Mouse (Mus musculus): Measurements from ENCODE around the gene Gm20696. TPM values are rescaled to one million over a fixed set of nuclear protein-coding genes. Genes with fewer than 3 reads are reported as not detected.

Gm20696 gene
- total and polyA plus RNA-seq, 3 experiments, result 0.59 TPM; not detected in 2

DNA sequence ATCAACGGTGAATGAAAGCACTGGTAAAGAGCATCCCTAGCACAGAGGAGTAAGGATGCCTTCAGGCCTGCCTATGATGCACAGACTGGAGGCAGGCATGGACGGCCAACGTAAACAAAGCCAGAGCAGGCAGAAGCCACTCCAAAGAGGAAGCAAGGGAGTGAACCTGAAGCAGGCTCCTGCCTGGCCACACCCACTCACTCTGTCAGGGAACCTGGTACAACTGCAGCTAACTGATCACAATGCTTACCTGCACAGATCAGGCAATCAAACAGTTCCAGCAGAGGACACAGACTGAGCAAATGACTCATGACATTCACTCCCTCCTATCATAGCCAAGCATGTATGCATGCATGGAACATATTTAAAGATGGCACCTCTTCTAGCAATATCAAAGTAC, 381.6 kb downstream of the Gm20696 start:
- no peak overlapping the region for H3K4me2 ChIP-seq (ENCODE audit: insufficient read depth, low read depth, poor library complexity, severe bottlenecking)
- H3K27ac ChIP-seq (ENCODE audit: insufficient read depth, low read depth), result no peak overlapping the region
- H3K27me3 ChIP-seq (replicated peaks), result no peaks in the 10 kb centered on the region
- in situ Hi-C loops (cut with MboI; ENCODE audit: low pct_ligation_motif_present, low pct_unique_long_range_greater_than_20kb, low sequenced_read_pairs), result no loop called here
- TF ChIP-seq SMC3 (IDR thresholded peaks at IDR 0.05; ENCODE audit: low read depth, low read length) (no peak), HCFC1 (IDR thresholded peaks at IDR 0.05; ENCODE audit: low read depth, low read length) (no peak), PAX5 (IDR thresholded peaks at IDR 0.05; ENCODE audit: low read length) (no peak), MEF2A (IDR thresholded peaks at IDR 0.05; ENCODE audit: borderline replicate concordance, low read depth, low read length) (no peak), RCOR1 (conservative IDR thresholded peaks at IDR 0.05; ENCODE audit: low read depth, low read length) (no peak), JUN (IDR thresholded peaks at IDR 0.05; ENCODE audit: insufficient read depth, low read depth, low read length) (no peak), MXI1 (IDR thresholded peaks at IDR 0.05; ENCODE audit: low read depth, low read length) (no peak), IRF4 (IDR thresholded peaks at IDR 0.05; ENCODE audit: low read depth, low read length) (no peak), CTCF (conservative IDR thresholded peaks at IDR 0.05 in 1 of 2, IDR thresholded peaks at IDR 0.05 in 1 of 2; ENCODE audit: low read depth in 2 of 2, low read length in 2 of 2) (no peak), RAD21 (IDR thresholded peaks at IDR 0.05; ENCODE audit: low read depth, low read length) (no peak), JUND (conservative IDR thresholded peaks at IDR 0.05; ENCODE audit: low read depth, low read length) (no peak), KAT2A (IDR thresholded peaks at IDR 0.05; ENCODE audit: insufficient replicate concordance, low read length) (no peak), NRF1 (IDR thresholded peaks at IDR 0.05; ENCODE audit: low read depth, low read length) (no peak), MAZ (IDR thresholded peaks at IDR 0.05; ENCODE audit: low read depth, low read length) (no peak)
- H3K9ac ChIP-seq (ENCODE audit: insufficient read depth, low read depth), result no peak overlapping the region
- no peaks in the 10 kb centered on the region for H3K79me2 ChIP-seq (replicated peaks; ENCODE audit: control insufficient read depth, extremely low read depth, insufficient read depth, poor library complexity, severe bottlenecking)
- H3K9me3 ChIP-seq (replicated peaks; ENCODE audit: low read length), result no peaks in the 10 kb centered on the region
- dilution Hi-C loops (cut with MboI; ENCODE audit: extremely low pct_ligation_motif_present, extremely low pct_unique_long_range_greater_than_20kb, low sequenced_read_pairs), result no loop called here
- peaks cover 0 to 2% of the 10 kb centered on the region in 2 experiments for H3K36me3 ChIP-seq (replicated peaks in 1 of 2; ENCODE audit: control insufficient read depth in 1 of 2, insufficient read depth in 1 of 2, low read length in 1 of 2)
- H3K4me3 ChIP-seq (replicated peaks in 1 of 3; ENCODE audit: low read depth in 2 of 3, low read length in 2 of 3, poor library complexity in 1 of 3), result no peak overlapping the region
- no peak for DNase-seq (ENCODE audit: extremely low read depth)
- peaks cover 30 to 50% of the 10 kb centered on the region in 2 experiments for H3K4me1 ChIP-seq (ENCODE audit: control insufficient read depth in 1 of 2, insufficient read depth in 2 of 2)

GRCm38 (mm10) chr6:99284019-99284418, 382.6 kb downstream of the Gm20696 start:
- Histone ChIP-seq H3K79me2 (replicated peaks; ENCODE audit: control insufficient read depth, extremely low read depth, insufficient read depth, poor library complexity, severe bottlenecking) (no peaks in the 10 kb centered on the region), H3K9ac (ENCODE audit: insufficient read depth, low read depth) (peak overlapping the region; percentile 20; the same call in 1 of the 2 replicates), H3K9me3 (replicated peaks; ENCODE audit: low read length) (no peaks in the 10 kb centered on the region), H3K4me2 (ENCODE audit: insufficient read depth, low read depth, poor library complexity, severe bottlenecking) (peak overlapping the region; percentile 26), H3K27ac (ENCODE audit: insufficient read depth, low read depth) (no peak overlapping the region), H3K4me3 (replicated peaks in 1 of 3; ENCODE audit: low read depth in 2 of 3, low read length in 2 of 3, poor library complexity in 1 of 3) (no peak overlapping the region), H3K4me1 (ENCODE audit: control insufficient read depth in 1 of 2, insufficient read depth in 2 of 2) (peaks cover 30 to 50% of the 10 kb centered on the region in 2 experiments), H3K27me3 (replicated peaks) (no peaks in the 10 kb centered on the region), H3K36me3 (replicated peaks in 1 of 2; ENCODE audit: control insufficient read depth in 1 of 2, insufficient read depth in 1 of 2, low read length in 1 of 2) (peaks cover 0 to 2% of the 10 kb centered on the region in 2 experiments)
- dilution Hi-C loops (cut with MboI; ENCODE audit: extremely low pct_ligation_motif_present, extremely low pct_unique_long_range_greater_than_20kb, low sequenced_read_pairs), result no loop called here
- in situ Hi-C loops (cut with MboI; ENCODE audit: low pct_ligation_motif_present, low pct_unique_long_range_greater_than_20kb, low sequenced_read_pairs), result no loop called here
- no peak for DNase-seq (ENCODE audit: extremely low read depth)
- 0 out of 2 replicates have a peak, but pooled peaks have one; percentile 35 for TF ChIP-seq ETS1 (conservative IDR thresholded peaks at IDR 0.05; ENCODE audit: low read depth, low read length)
- TF ChIP-seq BHLHE40 (IDR thresholded peaks at IDR 0.05; ENCODE audit: low read depth, low read length), result peak; percentile 74
- no peak for TF ChIP-seq CTCF (conservative IDR thresholded peaks at IDR 0.05 in 1 of 2, IDR thresholded peaks at IDR 0.05 in 1 of 2; ENCODE audit: low read depth in 2 of 2, low read length in 2 of 2)
- TF ChIP-seq E2F4 (IDR thresholded peaks at IDR 0.05; ENCODE audit: insufficient replicate concordance, low read depth, low read length), result no peak
